Mouse (Mus musculus) liver, adult (tissue): ENCODE measurements around the gene Sox5.

Experiments
- GATA4 ChIP-seq: IDR thresholded peaks from 2 replicates; pipeline ENCODE4 v1.6.1; 2014; ENCODE audit warnings: mild to moderate bottlenecking, low read length; ENCODE audit not compliant: insufficient replicate concordance

Sox5 gene

DNA sequence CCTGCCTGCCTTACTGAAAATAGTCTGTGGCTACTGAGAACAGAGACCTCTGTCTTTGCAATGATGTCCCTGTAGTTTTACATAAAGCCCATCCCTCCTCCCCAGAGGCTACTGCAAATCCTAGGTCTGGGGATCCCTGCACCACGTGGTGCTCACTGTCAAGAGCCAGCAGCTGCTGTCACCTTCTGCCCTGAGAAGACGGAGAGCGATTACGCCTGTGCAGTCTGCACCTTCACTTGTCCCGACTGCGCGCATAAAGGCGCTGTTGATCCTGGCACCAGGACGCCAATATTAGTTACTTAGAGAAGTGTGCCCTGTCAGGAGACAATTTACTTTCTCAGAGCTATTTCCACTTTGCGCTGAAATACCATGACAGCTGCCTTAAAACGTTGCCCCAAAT lies 258.3 kb downstream of the Sox5 start:
- no peak for TF ChIP-seq GATA4

DNA sequence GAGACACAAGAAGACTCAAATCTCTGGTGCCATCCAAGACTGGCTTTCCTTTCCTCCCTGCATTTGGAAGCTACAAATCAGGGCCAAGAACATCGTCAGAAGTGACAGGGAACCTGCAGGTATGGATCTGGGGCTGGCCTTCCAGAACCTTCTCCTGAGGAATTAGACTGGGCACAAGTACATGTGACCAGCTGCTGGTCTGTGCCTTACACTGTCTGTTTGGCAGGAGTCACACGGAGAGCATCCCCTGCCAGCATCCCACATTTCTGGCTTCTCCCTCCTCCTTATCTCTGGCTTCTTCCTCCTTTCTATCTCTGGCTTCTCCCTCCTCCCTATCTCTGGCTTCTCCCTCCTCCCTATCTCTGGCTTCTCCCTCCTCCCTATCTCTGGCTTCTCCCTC lies 263.0 kb downstream of the Sox5 start:
- TF ChIP-seq GATA4 = no peak

DNA sequence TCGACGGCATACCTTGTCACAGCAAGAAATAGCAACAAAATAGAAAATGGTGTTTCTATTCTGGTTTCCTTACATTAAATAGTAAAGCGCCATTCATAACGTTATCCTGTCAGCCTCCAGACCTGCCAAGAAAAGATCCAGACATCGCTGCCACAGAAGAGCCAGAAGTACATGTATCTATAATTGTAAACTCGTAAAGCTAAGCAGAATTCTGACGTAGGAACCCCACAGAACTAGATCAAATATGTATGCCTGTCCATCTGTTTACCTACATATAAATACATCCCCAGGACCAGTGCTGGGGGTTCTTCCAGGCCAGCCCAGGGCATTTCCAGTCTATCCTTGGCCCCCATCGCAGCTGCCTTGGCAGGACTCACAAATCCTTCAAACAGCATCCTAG lies 265.9 kb downstream of the Sox5 start:
- TF ChIP-seq GATA4 = no peak

DNA sequence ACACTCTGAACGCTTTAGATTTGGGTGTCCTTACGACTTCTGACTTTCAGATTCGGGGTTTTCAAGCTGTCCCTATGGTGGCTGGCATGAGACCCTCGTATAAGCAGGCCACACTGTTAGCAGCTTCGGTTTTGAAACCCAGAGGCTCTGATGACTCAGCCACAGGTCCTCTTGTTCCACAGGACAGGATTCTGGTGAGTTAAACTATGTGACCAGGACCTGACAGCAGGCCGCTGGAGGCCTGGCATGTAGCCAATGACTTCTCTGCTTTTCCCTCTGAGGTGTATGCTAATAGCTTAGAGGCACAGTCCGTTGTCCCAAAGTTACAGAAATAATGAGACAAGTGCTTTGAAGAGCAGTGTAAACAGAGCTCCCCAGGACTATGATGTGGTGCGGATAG lies 268.0 kb downstream of the Sox5 start:
- no peak for TF ChIP-seq GATA4

DNA sequence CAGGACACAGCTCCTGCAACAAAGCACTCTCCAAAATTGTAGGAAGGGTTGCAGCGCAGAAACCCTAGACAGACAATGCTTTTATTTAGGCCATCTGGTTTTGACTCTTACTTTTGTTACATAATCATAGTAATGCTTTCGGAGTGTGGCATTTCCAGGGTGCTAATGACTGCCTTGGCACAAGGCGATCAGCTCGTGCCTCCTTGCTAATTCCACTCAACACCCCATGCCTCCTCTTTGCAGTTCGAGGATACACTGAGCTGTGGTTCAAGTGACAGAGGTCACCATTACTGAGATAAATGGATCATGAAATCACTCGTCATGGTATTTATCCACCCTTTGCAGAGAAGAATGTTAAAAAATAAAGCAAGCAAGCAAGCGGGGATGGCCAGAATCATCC lies 269.9 kb downstream of the Sox5 start:
- TF ChIP-seq GATA4 = no peak

DNA sequence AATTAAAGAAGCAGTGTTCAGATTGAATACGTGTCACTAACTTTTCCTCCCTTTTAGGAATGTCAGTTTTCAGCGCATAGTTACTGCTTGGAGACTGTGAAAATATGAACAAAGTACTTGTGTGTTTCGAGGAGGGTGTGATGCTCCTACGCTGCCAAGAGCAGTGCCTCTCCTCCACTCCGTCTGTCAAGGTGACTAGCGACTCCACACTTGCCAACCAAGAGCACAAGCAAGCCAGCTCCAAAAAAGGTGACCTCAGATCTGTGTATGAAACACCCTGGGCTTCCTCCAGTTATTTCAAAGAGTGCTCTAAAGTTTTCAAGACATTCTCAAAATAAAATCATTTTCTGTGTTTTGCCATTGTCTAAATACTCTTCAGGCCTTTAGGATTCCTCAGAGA lies 271.6 kb downstream of the Sox5 start:
- no peak for TF ChIP-seq GATA4

DNA sequence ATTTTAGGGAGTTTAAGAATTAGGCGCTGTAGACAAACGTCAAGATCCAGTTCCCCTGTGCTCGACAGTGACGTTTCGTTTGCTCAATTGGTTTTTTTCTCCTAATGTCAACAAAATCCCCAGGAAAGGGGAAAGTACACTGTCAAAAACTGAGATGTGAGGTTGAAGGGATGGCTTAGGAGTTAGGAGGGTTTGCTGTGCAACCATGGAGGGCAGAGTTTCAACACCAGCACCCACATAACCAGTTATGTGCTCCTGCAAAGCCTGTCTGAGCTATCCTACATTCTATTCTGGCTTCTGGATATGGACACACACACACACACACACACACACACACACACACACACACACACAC lies 277.6 kb downstream of the Sox5 start:
- TF ChIP-seq GATA4 = no peak

DNA sequence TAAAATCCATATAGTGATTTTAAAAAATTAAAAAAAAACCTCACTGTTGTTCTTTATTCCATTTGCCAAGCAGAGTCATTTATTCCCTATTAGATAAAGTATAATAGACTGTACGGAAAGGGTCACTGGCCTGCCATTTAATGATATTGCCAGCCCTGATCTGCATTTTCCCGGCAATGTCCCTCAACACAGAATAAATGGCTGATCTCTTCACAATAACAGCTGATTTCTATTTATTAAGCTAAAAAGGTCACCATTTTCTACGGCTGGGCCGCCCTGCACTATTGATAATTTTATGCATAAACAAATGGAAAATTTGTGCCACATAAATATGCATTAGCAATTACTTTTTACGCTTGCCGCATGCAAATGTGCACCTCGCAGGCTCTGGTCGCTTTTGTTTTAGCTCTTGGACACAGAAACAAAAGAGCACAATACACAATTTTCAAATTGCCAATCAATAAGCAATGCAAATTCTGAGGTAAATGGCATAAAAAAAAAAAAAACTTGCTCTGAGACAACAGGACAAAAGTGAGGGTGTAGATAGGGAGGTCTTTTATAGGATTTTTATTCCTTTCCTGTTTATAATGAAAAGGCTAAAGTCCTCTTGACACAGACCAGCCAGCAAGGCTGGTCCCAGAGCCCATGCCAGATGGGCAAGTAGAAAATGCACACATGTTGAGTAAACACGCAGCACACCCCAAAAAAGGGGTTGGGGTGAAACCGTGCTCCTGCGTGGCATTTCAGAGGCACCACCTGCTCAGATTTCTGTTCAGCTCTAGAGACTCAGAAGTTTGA lies 278.2 kb downstream of the Sox5 start:
- no peak for TF ChIP-seq GATA4

DNA sequence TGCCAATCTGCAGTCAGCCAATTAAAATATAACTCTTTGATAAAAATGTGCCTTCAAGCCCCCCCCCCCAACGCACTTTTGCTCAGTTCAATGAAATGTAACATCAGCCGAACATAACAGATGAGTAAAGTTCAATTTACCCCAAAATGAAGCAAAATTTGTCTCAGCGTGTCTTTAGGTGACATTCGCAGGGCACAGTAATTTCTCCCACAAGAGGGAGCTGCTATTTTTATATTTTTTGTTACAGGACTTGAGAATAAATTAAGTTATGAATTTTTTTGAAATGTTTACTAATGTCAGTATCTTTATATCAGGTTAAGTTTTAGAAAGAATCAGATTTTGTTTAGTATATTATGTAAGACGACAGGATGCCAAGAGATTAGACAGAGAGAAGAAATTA lies 280.3 kb downstream of the Sox5 start:
- TF ChIP-seq GATA4 = no peak

DNA sequence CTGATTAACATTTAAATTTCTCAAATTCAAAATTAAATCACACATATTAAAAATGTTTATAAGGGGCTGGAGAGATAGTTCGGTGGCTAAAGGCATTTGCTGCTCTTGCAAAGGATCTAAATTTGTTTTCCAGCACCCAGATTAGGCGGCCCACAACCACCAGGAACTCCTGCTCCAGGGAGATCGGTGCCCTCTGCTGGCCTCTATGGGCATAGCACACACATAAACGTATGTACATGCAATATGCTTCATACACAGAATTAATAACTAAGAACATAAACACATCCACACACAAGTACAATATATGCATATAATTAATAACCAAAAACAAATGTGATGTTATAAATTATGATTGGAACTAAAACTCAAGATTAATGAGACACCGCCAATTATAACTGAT lies 283.6 kb downstream of the Sox5 start:
- no peak for TF ChIP-seq GATA4

DNA sequence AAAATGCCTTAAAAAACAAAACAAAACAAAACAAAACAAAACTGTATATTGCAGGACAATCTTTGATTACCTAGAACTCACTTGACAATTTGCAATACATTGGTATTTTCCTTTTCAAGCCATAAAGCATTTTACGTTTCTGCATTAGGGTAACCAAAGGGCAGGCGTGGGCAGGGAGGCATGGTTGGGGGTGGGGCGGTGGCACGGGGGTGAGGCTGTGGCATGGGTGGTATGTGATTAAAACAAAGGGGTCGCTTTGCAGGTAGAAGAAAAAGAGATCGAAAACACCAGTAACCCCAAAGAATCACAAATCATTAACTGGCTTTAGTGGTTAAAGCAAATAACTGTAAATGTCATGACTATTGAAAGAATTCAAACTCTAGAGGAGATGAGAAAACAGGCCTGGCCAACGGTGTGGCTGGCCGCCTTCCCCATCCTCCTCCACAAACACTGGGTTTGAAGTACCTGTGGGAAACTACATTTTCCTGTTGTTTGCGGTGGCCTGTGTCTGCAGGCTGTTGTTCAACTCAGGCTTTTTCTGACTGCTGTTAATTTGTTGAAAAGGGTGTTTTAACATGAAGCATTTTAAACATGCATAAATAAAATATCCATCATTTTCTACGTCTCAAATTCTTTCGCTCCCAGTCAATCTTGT lies 289.9 kb downstream of the Sox5 start:
- TF ChIP-seq GATA4 = no peak

DNA sequence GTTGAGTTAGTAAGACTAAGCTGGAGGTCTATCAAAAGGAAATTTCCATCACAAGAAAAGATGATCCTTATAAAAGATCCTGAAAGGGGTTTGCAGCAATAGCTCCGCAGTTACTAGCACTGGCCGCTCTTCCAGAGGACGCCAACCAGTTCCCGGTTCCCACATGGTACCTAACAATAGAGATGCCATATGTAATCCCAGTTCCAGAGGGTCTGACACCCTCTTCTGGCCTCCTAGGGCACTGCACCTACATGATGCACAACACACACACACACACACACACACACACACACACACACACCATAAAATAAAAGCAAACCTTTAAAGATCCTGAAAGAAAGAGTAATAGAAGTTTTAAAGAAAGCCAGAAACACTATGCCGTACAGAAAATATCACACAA lies 290.9 kb downstream of the Sox5 start:
- no peak for TF ChIP-seq GATA4

DNA sequence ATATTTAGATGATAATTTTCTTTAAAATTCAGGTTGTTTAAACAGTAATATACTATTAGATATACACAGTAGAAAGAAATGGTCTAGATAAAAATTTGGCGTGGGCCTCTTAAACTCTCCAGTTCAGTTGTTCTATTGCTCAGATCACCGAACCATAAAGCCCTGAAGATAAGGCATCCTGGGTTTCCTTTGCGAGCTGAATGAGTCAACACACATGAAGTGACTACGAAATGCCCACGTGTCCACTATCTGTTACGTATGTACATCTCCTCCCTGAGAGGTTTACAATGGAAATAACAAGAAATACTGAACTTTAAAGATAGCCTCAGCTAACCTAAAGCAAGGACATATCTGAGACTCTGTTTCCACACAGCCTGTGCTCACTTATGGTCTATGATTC lies 296.2 kb downstream of the Sox5 start:
- TF ChIP-seq GATA4 = no peak

DNA sequence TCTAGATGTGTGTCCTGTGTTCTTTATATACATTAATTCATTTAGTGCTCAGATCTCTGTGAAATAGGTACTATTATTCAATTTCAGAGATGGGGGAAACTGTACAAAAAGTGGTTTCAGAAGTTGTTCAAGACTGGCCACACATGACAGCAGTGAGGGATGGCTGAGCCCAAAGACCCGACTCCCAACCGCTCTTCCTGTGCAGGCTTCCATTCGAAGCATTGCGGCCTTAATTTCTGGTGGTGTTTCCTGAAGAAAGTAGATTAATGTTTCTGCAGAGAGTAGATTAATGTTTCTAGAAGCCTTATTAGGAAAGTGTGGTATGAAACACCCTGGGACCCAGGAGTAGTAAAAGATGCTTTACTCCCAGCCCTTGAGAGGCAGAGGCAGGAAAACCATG lies 298.6 kb downstream of the Sox5 start:
- no peak for TF ChIP-seq GATA4

DNA sequence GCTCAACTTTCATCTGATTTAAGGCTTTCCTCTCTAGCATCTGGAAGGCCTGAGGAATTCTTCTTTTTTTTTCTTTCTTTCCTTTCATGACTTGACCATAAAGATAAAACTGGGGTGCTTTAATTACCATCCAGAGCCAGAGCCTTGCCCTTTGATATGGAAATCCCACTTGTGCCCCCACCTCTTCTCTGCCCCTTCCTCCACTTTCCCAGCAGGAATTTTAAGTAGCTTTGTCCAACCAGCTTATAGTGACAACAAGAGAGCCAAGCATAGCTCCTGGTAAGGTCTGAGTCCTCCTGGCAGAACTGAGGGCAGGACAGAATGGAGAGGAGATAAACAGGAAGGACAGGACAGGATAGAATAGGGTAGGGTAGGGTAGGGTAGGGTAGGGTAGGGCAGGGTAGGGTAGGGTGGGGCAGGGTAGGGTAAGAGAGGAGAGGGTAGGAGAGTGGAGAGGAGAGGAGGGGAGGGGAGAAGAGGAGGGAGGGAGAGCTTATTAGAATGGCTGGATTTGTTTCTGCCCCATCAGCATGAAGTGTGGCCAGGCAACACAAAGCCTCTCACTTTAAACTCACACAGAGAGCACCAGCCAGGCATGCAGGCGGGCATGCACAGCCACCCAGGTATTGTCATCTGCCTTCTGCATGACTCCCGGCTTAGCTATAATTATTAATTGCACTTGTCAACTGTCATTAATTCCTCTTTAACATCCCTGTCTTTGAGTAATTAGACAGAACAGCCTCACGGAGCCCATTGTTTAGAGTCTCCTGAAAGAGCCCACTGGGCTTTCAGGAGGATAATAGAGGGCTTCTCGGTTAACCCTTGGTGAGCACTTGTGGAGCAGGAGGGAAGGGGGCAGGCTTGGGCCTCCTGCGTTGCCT lies 300.9 kb downstream of the Sox5 start:
- TF ChIP-seq GATA4 = no peak

DNA sequence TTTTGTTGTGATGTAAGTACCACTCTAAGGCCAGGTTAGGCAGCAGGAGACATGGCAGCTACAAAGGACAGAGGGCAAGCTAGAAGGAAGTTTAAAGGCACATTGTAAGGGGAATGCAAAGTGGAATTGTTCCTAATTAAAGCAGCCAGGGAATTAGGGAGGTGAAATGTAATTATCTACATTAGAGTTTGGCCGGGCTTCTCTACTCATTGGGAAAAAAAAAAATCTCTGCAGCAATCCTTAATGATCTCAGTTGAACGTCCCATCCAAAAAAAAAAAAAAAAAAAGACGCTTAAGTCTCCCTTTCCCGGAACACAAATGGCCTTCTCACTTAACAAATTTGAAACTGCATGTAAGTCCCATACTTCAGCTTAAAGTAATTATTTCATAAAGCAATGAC lies 301.9 kb downstream of the Sox5 start:
- no peak for TF ChIP-seq GATA4

DNA sequence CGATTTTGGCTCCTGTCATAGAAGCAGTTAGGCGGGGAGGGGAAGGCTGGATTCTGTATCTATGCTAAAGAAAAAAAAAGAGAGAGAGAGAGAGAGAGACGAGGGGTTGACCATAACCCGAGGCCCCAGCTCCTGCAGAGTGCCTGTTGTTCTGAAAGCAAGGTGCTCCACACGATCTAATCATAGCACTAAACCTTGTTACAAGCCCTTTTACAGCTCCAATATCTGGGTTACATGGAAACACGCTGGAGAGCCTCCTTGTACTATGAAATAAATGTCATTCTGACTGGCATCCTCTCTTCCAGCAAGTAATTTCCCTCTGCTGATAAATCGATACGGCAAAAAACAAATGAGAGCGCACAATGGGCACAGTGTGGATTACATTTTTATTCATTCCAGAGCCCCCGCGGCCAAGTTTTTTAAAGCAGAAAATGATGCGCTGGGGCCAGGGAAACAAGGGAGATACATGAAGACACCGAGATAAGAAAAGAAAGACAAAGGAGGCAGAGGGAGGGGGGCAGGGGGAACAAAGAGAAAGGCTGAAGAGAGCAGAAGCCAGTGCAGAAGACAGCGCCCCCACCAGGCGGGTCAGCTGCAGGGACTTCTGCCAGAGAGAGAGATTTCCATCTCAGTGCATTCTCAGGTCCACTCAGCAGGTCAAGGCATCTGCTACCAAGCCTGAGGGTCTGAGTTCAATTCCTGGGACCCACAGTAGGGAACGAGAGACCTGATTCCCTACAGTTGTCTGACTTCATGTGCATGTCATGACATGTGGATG lies 304.3 kb downstream of the Sox5 start:
- TF ChIP-seq GATA4 = no peak
